Mouse (Mus musculus) testis, postnatal 14 days (tissue): ENCODE results near the gene Erg.

Experiments used
- DNase-seq: peaks from one replicate; pipeline ENCODE4 v3.0.0; 2021; ENCODE audit warnings: low spot score

Gene Erg

GRCm38 (mm10) chr16:95478558-95478957 is 107.8 kb downstream of the Erg start:
- no peak for DNase-seq

DNA sequence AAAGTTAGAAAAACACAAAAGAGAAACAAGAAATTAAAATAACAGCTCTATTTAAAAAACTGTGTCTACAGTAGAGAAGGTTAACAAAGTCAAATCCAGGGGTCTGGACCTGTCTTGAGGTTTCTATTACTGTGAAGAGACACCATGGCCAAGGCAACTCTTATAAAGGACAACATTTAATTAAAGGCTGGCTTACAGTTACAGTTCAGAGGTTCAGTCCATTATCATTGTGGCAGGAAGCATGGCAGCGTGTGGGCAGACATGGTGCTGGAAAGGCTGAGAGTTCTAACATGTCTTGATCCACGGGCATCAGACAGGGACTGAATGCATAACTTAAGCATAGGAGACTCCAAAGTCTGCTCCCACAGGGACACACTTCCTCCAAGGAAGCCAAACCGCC is 111.4 kb downstream of the Erg start:
- DNase-seq, result no peak

- no peak for DNase-seq
These were observed 112.4 kb downstream of the Erg start for GRCm38 (mm10) chr16:95473946-95474345.

DNA sequence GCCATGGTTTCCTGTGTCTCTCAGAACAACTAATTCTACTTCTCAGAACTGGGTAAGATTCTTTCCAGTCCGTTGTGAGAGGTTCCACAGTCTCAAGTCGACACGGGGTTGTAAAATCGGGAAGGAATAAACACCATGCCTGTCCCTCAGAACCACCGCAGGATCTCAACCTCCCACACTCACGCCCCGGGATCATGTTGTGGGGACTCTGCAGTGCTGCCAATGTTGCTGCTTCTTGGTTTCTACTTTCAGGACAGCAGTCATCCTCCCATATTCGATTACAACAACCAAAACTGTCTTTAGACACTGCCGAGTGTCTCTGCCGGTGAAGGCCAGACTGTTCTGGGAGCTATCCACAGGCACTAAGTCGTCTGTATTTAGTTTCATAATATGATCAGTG is 113.6 kb downstream of the Erg start:
- no peak for DNase-seq

DNA sequence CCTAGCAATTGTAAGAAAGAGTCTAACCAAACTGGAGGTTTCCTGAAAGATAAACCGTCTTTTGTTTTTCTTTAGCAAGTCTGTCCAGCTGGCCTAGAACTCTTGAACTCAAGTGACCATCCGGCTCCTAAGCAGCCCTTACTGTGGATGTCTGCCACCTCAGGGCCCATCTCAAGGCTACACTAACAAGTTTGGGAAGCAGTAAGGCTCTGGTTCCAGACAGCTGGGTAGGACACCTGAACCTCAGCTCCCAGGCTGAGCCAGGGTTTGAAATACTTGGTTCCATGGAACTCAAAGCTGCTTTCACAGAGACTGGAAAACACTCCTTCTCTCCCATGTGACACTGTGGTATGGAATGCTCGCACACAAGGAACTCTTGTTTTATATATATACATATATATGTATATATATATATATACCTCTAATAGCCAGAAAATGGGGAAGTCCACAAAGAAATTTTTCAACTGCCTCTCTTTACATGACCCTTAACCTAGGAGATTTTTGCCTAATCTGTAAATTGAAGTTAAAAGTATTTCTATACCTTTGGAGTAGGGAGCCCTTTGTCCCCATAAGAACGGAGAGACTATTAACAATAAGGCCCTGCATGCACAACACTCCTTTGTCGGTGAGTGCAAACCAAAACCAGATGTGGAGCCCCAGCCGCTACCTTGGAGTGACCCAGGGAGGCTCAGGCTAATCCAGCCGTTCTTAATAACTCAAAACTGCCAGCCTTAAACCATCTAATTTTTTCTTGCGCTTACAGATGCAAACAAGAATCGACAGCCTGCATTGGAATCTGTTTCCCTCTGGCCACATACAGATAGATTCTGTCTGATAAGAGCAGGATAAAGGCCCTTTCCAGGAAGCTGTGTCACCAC is 116.9 kb downstream of the Erg start:
- no peak for DNase-seq

DNA sequence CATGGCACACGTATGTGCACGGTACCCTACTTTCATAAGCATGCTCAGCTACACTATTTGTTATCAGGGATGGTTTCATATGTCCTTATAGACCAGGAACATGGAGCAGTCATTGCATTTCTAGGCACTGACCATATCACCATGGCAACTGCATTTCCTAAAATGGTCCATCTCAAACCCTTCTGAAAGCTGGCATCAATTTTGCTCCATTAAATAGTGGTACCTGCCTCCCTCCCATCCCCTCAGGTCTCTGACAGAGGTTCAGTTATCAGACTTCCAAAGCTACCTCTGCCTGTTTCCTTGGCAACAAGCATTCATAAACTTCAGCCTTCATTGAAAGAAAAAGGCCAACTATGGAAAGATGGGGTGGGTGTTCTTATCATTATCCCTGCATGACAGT is 118.5 kb downstream of the Erg start:
- no peak for DNase-seq

DNA sequence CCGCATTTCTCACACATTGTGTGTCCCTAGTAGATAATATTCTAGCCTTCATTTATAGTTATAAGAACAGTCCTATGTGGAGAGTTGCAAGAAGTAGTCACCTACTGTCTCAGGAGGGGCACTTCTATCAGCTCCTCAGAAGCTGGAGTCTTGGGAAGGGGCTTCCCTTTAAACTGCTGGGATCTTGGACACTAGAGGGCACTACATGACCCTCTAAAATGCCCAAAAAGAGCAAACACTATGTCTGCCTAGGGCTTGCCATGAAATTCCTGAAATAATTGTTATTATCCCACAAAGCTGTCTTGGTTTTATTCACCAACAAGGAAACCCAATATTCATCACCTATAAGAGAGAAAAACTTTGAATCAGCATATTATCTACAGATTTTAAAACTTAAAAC is 119.8 kb downstream of the Erg start:
- no peak for DNase-seq

DNA sequence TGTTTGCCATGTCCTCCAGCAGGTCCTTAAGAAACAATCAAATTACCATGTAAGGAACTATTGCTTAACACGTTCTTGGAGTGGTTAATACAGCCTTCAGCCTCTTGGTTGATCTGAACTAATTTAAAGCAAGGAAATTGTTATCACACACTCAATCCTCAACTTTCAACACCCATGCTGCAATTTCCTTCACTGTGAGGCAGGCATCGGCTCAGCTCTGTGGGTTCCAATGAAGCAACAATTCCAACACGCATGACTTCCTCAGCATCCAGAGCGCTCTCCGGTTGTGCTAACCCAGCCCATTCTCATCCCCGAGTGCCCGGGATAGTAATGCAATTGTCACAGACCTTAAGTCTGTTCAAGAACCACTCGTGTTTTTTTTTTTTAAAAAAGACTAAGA is 121.8 kb downstream of the Erg start:
- DNase-seq, result no peak

- no peak for DNase-seq
These were observed 122.6 kb downstream of the Erg start for GRCm38 (mm10) chr16:95463796-95464195.

DNA sequence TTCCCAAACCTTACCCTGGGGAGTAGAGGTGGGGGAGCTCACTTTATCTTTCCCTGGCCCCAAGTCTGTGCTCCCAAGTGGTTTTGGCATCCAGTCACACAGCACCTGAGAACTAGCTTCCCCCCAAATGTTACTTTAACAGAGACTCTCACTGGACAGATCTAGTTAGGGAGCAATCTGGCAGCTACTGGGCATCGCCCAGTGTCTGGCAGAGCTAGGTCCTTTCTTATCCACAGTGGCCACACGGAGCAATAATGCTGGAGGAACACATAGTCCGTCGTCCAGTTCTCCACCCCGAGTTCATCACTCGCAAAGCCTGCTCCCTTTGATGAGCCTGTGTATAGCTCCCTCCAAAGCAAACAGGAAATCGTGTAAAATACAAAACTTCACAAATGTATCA is 124.5 kb downstream of the Erg start:
- no peak for DNase-seq

- no peak for DNase-seq
These were observed 126.1 kb downstream of the Erg start for GRCm38 (mm10) chr16:95460336-95460735.

DNA sequence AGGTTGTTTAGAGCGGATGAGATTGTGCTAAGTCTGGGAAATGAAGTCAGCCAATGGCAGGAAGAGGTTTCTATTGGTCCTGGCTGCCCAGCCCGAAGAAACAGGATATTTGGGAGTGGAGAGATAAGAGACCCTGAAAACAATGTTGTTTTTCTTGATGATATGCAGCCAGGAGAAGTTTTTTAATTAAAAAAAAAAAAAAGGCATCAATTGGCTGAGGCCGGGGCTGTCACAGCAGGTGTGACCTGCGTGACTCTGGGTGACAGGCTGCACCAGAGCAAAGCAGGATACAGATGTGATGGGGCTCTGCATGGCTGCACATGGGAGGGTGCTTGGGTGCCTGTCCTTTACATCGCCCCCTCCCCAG is 127.1 kb downstream of the Erg start:
- no peak for DNase-seq

DNA sequence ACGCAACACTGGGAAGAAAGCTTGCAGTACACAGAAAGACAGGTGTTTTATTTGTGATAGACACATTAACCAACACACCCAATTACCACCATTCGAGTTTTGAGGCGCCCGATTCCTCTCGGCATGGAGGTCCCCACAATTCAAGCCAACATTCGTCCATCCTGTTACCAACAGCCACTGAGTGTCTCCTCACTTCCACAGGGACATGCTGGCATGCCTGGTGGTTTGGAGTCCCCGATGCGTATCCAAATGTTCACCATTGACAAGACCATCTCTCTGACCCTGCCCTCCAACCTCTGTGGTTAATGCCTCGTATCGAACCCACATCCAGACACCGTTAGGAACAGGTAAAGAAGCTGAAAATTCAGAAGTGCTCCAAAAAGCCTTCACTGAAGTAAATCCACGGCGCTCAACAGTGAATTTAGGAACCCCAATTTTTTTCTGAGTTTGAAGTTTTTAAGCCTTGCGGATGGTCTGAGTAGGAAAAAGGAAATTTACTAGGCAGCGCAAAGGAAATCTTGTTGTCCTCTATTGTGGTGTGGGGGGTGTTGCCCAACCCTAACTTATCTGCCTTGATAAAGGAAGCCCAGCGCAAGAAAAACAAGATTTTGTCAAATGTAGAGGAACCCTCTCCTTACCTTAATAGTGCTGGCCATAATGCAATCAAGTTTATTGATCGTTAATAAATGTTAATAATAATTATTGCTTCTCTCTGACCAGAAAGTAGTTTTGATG is 127.6 kb downstream of the Erg start:
- no peak for DNase-seq

- no peak for DNase-seq
These were observed 129.4 kb downstream of the Erg start for GRCm38 (mm10) chr16:95457006-95457405.

DNA sequence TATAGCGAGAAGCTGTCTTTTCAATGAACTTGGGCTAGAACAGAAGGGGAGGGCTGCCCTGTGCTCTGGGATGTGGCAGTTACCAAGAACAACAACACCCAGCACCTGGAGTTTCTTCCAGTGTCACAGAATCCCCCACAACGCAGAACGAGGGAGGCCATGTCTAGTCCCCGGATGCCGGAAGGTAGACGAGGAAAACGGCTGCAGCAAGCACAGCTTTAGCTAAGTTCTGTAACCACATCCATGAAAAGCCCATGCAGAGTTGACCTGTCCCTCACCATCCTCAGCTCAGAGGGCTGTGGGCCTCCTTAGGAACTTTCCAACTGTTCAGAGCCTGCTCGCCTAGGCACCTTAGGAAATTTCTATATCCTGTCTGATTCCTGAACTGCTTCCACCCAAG is 130.5 kb downstream of the Erg start:
- DNase-seq, result no peak

GRCm38 (mm10) chr16:95455461-95455860 is 130.9 kb downstream of the Erg start:
- DNase-seq, result no peak

DNA sequence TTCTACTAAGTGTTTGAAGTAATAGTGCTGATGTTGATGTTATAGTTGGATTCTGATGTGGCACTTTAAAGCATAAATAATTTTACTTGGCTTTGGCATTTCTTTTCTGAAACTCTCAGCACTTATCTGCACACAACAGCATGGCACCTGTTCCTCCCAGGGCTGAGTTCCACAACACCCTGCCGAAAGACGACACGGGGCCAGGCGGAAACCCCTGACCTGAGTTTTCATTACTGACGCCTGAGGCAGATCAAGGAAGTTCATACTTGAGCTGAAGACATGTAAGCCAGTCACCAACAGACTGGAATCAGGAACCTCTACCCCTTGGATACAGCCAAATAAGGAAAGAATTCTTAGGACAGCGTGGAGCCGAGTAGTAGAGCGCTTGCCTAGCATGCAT is 134.0 kb downstream of the Erg start:
- DNase-seq, result no peak

GRCm38 (mm10) chr16:95449361-95449725 is 137.1 kb downstream of the Erg start:
- no peak for DNase-seq

DNA sequence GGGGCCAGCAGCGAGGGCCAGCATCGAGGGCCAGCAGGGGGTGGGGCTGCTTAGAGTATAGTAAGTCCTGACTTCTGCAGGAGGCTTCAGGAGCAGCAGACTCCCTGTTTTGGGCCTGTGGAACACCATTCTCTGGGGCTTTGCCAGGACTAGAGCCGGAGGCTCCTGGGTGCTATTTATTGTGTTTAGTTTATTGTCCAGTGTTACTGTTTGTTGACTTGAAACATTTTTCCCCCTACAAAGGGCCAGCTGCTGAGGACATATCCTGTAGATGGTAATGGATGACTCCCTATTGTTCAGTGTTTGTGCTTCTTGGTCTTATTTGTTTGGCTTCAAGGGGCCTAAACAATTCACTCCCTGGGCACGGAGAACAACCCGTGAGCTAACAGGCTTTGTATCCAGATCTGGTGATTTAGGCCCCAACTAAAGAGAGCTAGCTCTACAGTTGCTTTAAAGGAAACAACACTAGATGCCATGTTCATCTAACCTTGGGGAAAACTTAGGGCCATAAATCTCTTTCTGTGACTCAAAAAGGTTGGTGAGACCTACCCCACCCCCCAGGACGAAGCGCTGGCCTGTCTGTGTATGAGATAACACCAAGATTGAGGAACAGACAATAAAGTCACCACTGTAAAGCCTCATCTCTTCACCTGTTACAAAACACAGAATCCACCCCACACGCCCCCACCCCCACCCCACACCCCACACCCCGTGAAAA is 137.6 kb downstream of the Erg start:
- DNase-seq, result no peak

- DNase-seq, result no peak
These were observed 138.5 kb downstream of the Erg start for GRCm38 (mm10) chr16:95447896-95448295.

GRCm38 (mm10) chr16:95446368-95446767 is 140.0 kb downstream of the Erg start:
- no peak for DNase-seq

DNA sequence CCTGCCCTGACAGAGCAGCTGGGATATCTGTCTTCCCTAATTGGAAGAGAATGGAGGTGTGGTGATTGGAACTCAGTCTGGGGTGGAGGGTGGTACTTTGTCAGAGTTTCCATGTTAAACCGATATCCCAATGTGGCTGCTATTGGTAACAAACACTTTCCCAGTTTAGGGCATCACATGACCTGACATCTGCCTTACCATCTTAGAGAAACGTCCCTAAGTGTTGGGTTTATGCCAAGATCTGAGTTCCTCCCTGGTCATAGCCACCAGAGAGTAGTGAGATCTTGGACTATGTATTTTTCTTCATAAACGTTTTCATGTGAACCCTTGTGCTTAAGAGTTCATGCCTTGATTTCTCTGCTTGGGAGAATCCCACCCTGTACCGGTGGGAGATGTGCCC is 144.4 kb downstream of the Erg start:
- DNase-seq, result no peak

- no peak for DNase-seq
These were observed 145.2 kb downstream of the Erg start for GRCm38 (mm10) chr16:95441179-95441578.
